Mouse (Mus musculus) telencephalon, adult 2 months (tissue): ENCODE measurements around the gene Bet1l.
A peak's percentile ranks its signal among the peaks of the same experiment; 100 is the strongest.
"Not testable (repeated sequence)": the region's sequence is repeated elsewhere in the genome, so short reads cannot be mapped to it uniquely, and the experiment has no call there.

Experiments used
- DNase-seq: peaks from one replicate; pipeline ENCODE4 v3.0.0-alpha.2; 2011; ENCODE audit warnings: low read depth, low spot score

Bet1l gene

GRCm38 (mm10) chr7:140857550-140858505 is at the start of gene Bet1l:
Bet1l (minus strand) TSS chr7:140857577.
- DNase-seq, result no peak

GRCm38 (mm10) chr7:140907131-140907530 is 49.8 kb upstream of the Bet1l start:
- no peak for DNase-seq

- no peak for DNase-seq
Observed at GRCm38 (mm10) chr7:140905642-140906081, 48.3 kb upstream of the Bet1l start.

- no peak for DNase-seq
Observed at GRCm38 (mm10) chr7:140903212-140903611, 45.8 kb upstream of the Bet1l start.

- DNase-seq, result no peak
Observed at GRCm38 (mm10) chr7:140902036-140902875, 44.9 kb upstream of the Bet1l start.

- DNase-seq, result no peak
Observed at GRCm38 (mm10) chr7:140900220-140900619, 42.8 kb upstream of the Bet1l start, which contains the start of gene Cox8b. Cox8b (minus strand) TSS chr7:140900446.

GRCm38 (mm10) chr7:140899121-140899520 is 41.7 kb upstream of the Bet1l start:
- no peak for DNase-seq

- no peak for DNase-seq
Observed at GRCm38 (mm10) chr7:140897863-140898262, 40.5 kb upstream of the Bet1l start.

GRCm38 (mm10) chr7:140894611-140895010 is 37.2 kb upstream of the Bet1l start:
- no peak for DNase-seq

GRCm38 (mm10) chr7:140894031-140894430 is 36.7 kb upstream of the Bet1l start:
- DNase-seq, result no peak

GRCm38 (mm10) chr7:140890636-140891035 is 33.3 kb upstream of the Bet1l start:
- not testable (repeated sequence) for DNase-seq

- DNase-seq, result no peak
Observed at GRCm38 (mm10) chr7:140882469-140882803, 25.1 kb upstream of the Bet1l start.

GRCm38 (mm10) chr7:140881696-140882468 is 24.5 kb upstream of the Bet1l start, which contains the start of the genes Psmd13 and Sirt3:
Psmd13 (plus strand) TSS chr7:140881968.
Sirt3 (minus strand) TSS chr7:140882309.
- peak; percentile 92 for DNase-seq

GRCm38 (mm10) chr7:140880865-140881515 is 23.6 kb upstream of the Bet1l start:
- no peak for DNase-seq

GRCm38 (mm10) chr7:140880419-140880818 is 23.0 kb upstream of the Bet1l start:
- DNase-seq, result no peak

GRCm38 (mm10) chr7:140879355-140879754 is 22.0 kb upstream of the Bet1l start:
- DNase-seq, result no peak

GRCm38 (mm10) chr7:140877364-140877763 is 20.0 kb upstream of the Bet1l start:
- DNase-seq, result no peak

GRCm38 (mm10) chr7:140874224-140874623 is 16.8 kb upstream of the Bet1l start:
- DNase-seq, result no peak

GRCm38 (mm10) chr7:140864761-140865160 is 7.4 kb upstream of the Bet1l start:
- DNase-seq, result no peak

- no peak for DNase-seq
Observed at GRCm38 (mm10) chr7:140860728-140861127, 3.4 kb upstream of the Bet1l start.

- DNase-seq, result no peak
Observed at GRCm38 (mm10) chr7:140859997-140860396, 2.6 kb upstream of the Bet1l start.
